Mouse (Mus musculus): ENCODE data around the gene Ppp1r12c.

Ppp1r12c gene

GRCm38 (mm10) chr7:4492284-4493224 lies 8.9 kb downstream of the Ppp1r12c start:
- no peak for DNase-seq (ENCODE audit: low spot score in 2 of 2)

- DNase-seq (ENCODE audit: low spot score in 2 of 2) = no peak
These were observed 10.2 kb downstream of the Ppp1r12c start for GRCm38 (mm10) chr7:4491308-4491707.

- no peak for DNase-seq (ENCODE audit: low spot score in 2 of 2)
These were observed 19.2 kb downstream of the Ppp1r12c start for GRCm38 (mm10) chr7:4482281-4482680.

- DNase-seq (ENCODE audit: low spot score in 2 of 2) = peak in 1 of 2 experiments; percentile 68
These were observed 21.8 kb downstream of the Ppp1r12c start for GRCm38 (mm10) chr7:4479674-4480073.

GRCm38 (mm10) chr7:4478796-4479291 lies 22.6 kb downstream of the Ppp1r12c start:
- DNase-seq (ENCODE audit: low spot score in 2 of 2) = no peak

GRCm38 (mm10) chr7:4478021-4478795 lies 23.3 kb downstream of the Ppp1r12c start:
- peak; percentile 81 to 87 for DNase-seq (ENCODE audit: low spot score in 2 of 2)

- no peak for DNase-seq (ENCODE audit: low spot score in 2 of 2)
These were observed 27.5 kb downstream of the Ppp1r12c start for GRCm38 (mm10) chr7:4473940-4474339.

- peak; percentile 92 to 94 for DNase-seq (ENCODE audit: low spot score in 2 of 2)
These were observed 30.3 kb downstream of the Ppp1r12c start for GRCm38 (mm10) chr7:4471179-4471555.

- peak; percentile 78 to 81 for DNase-seq (ENCODE audit: low spot score in 2 of 2)
These were observed 31.0 kb downstream of the Ppp1r12c start for GRCm38 (mm10) chr7:4470275-4471178.

GRCm38 (mm10) chr7:4467801-4468200 lies 33.7 kb downstream of the Ppp1r12c start:
- DNase-seq (ENCODE audit: low spot score in 2 of 2) = no peak

- no peak for DNase-seq (ENCODE audit: low spot score in 2 of 2)
These were observed 37.2 kb downstream of the Ppp1r12c start for GRCm38 (mm10) chr7:4464194-4464824.

GRCm38 (mm10) chr7:4460576-4461434 lies 40.7 kb downstream of the Ppp1r12c start, which contains the start of gene Eps8l1:
Eps8l1 (plus strand) TSS chr7:4460674.
- no peak for DNase-seq (ENCODE audit: low spot score in 2 of 2)

- DNase-seq (ENCODE audit: low spot score in 2 of 2) = no peak
These were observed 48.8 kb downstream of the Ppp1r12c start for GRCm38 (mm10) chr7:4452644-4453043.

- no peak for DNase-seq (ENCODE audit: low spot score in 2 of 2)
These were observed 52.3 kb downstream of the Ppp1r12c start for GRCm38 (mm10) chr7:4449211-4449610.

GRCm38 (mm10) chr7:4448439-4448838 lies 53.0 kb downstream of the Ppp1r12c start:
- no peak for DNase-seq (ENCODE audit: low spot score in 2 of 2)

- no peak for DNase-seq (ENCODE audit: low spot score in 2 of 2)
These were observed 54.3 kb downstream of the Ppp1r12c start for GRCm38 (mm10) chr7:4447138-4447537.

- DNase-seq (ENCODE audit: low spot score in 2 of 2) = peak; percentile 93 to 95
These were observed 56.2 kb downstream of the Ppp1r12c start, which contains the start of gene Rdh13 for GRCm38 (mm10) chr7:4445216-4445791. Rdh13 (minus strand) TSS chr7:4445649.

- no peak for DNase-seq (ENCODE audit: low spot score in 2 of 2)
These were observed 60.9 kb downstream of the Ppp1r12c start for GRCm38 (mm10) chr7:4440549-4440948.

- DNase-seq (ENCODE audit: low spot score in 2 of 2) = no peak
These were observed 63.8 kb downstream of the Ppp1r12c start for GRCm38 (mm10) chr7:4437721-4438120.
